Mouse (Mus musculus): Measurements from ENCODE around the gene 2210016L21Rik. TPM values are rescaled to one million over a fixed set of nuclear protein-coding genes. Genes with fewer than 3 reads are reported as not detected.

The 2210016L21Rik gene
- polyA plus RNA-seq, 2 experiments = 8.1 to 11.3 TPM

DNA sequence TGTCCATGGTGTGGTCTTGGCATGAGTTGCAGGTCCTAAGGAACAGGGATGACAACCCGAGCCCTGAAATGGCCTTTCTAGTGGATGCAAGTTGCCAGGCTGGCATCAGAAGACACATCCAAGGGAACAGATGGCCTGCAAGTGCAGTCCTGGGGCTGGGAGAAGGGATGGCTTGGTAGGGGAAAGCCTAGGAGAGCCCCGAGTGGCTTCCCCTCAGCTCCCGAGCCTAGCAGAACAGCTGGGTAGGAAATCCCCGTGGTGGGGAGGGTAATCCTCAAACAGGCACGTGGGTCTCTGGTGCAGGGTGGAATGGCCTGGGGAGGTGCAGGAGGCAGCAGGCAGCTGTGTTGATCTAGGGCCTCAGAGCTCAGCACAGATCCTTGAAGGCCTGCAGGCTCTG lies 7.4 kb downstream of the 2210016L21Rik start:
- no peak for TF ChIP-seq CTCF (IDR thresholded peaks at IDR 0.05; ENCODE audit: low read depth)
- no peak for TF ChIP-seq EP300 (IDR thresholded peaks at IDR 0.05; ENCODE audit: low read depth)
- Histone ChIP-seq H3K9ac (replicated peaks) (no peak overlapping the region), H3K36me3 (replicated peaks; ENCODE audit: control insufficient read depth, insufficient read depth, low read depth) (peaks cover 12% of the 10 kb centered on the region), H3K9me3 (ENCODE audit: control insufficient read depth, low read length) (no peaks in the 10 kb centered on the region), H3K4me2 (ENCODE audit: low read depth) (no peak overlapping the region), H3K4me3 (ENCODE audit: insufficient read depth in 1 of 2, low read depth in 2 of 2, low read length in 2 of 2) (no peak overlapping the region), H3K4me1 (replicated peaks; ENCODE audit: control insufficient read depth in 2 of 2, insufficient read depth in 2 of 2, low read length in 1 of 2) (no peaks in the 10 kb centered on the region), H3K27ac (no peak overlapping the region), H3K27me3 (ENCODE audit: control insufficient read depth, insufficient read depth, low read length) (no peaks in the 10 kb centered on the region)
- ATAC-seq (ENCODE audit: insufficient read depth) (no peak), DNase-seq (ENCODE audit: low read depth in 3 of 3, low spot score in 3 of 3) (no peak)
- 54% methylated on average over 5 of the region's 5 CpGs for WGBS (ENCODE audit: insufficient replicate concordance)

DNA sequence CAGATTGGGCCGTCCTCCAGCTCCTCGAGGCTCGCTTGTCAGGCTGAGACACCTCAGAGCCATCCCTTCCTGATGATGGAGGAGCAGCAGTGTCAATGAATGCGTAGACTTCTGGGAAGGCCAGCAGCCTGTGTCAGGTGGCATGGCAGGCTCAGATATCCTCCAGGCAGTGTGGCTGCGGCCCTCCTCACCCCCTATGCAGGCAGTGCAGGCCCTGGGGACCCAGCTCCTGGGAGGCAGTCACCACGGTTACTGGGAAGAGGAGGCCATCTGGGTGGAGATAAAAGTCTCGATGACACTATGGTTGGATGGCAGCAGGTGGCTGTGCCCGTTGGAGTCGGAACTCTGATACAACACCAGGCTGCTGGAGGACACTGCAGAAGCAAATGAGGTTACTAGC lies 7.9 kb downstream of the 2210016L21Rik start:
- no peak for TF ChIP-seq EP300 (IDR thresholded peaks at IDR 0.05; ENCODE audit: low read depth)
- TF ChIP-seq CTCF (IDR thresholded peaks at IDR 0.05; ENCODE audit: low read depth) = no peak
- Histone ChIP-seq H3K4me1 (replicated peaks; ENCODE audit: control insufficient read depth in 2 of 2, insufficient read depth in 2 of 2, low read length in 1 of 2) (no peaks in the 10 kb centered on the region), H3K9ac (replicated peaks) (no peak overlapping the region), H3K36me3 (replicated peaks; ENCODE audit: control insufficient read depth, insufficient read depth, low read depth) (peaks cover 12% of the 10 kb centered on the region), H3K9me3 (ENCODE audit: control insufficient read depth, low read length) (no peaks in the 10 kb centered on the region), H3K27me3 (ENCODE audit: control insufficient read depth, insufficient read depth, low read length) (no peaks in the 10 kb centered on the region), H3K4me3 (ENCODE audit: insufficient read depth in 1 of 2, low read depth in 2 of 2, low read length in 2 of 2) (no peak overlapping the region), H3K4me2 (ENCODE audit: low read depth) (no peak overlapping the region), H3K27ac (no peak overlapping the region)
- 57% methylated on average over 9 of the region's 9 CpGs for WGBS (ENCODE audit: insufficient replicate concordance)
- no peak for ATAC-seq (ENCODE audit: insufficient read depth)
- DNase-seq (ENCODE audit: low read depth in 3 of 3, low spot score in 3 of 3) = no peak

- Histone ChIP-seq H3K4me2 (ENCODE audit: low read depth) (no peak overlapping the region), H3K9ac (replicated peaks) (no peak overlapping the region), H3K27me3 (ENCODE audit: control insufficient read depth, insufficient read depth, low read length) (no peaks in the 10 kb centered on the region), H3K27ac (no peak overlapping the region), H3K4me1 (replicated peaks; ENCODE audit: control insufficient read depth in 2 of 2, insufficient read depth in 2 of 2, low read length in 1 of 2) (no peaks in the 10 kb centered on the region), H3K36me3 (replicated peaks; ENCODE audit: control insufficient read depth, insufficient read depth, low read depth) (peaks cover 12% of the 10 kb centered on the region), H3K9me3 (ENCODE audit: control insufficient read depth, low read length) (no peaks in the 10 kb centered on the region), H3K4me3 (ENCODE audit: insufficient read depth in 1 of 2, low read depth in 2 of 2, low read length in 2 of 2) (no peak overlapping the region)
- 63% methylated on average over 12 of the region's 12 CpGs for WGBS (ENCODE audit: insufficient replicate concordance)
- no peak for DNase-seq (ENCODE audit: low read depth in 3 of 3, low spot score in 3 of 3)
- TF ChIP-seq EP300 (IDR thresholded peaks at IDR 0.05; ENCODE audit: low read depth) (no peak), CTCF (IDR thresholded peaks at IDR 0.05; ENCODE audit: low read depth) (no peak)
- no peak for ATAC-seq (ENCODE audit: insufficient read depth)
Measured at GRCm38 (mm10) chr5:114950669-114951068, 8.7 kb downstream of the 2210016L21Rik start.

DNA sequence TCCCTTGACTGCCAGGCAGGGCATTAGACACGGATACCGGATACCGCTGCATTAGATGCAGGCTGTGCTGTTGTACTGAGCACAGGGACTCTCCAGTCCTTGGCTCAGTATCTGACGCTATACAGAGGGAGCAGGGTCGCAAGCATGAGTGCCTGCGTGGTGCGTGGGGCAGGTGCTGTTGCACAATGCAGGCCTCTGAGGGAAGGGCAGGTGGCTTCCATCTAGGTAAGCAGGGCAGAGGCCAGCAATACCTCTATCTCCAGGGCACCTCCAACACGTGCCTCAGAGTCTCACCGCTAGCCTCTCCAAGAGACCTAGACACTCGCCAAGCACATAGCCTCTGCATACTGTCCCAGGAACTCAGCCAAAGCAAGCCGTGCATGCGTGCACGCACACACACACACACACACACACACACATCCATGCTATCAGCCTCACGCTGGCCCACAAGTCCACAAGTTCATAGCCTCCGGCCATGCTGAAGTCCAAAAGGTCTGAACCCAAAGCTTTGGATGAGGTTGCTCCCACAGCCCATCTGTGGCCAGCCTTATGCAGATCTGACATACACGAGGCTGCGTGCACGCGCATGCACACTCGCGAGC lies 9.4 kb downstream of the 2210016L21Rik start:
- ATAC-seq (ENCODE audit: insufficient read depth) (0 out of 2 replicates have a peak, but pooled peaks have one; percentile 22), DNase-seq (ENCODE audit: low read depth in 3 of 3, low spot score in 3 of 3) (no peak)
- Histone ChIP-seq H3K4me1 (replicated peaks; ENCODE audit: control insufficient read depth in 2 of 2, insufficient read depth in 2 of 2, low read length in 1 of 2) (no peaks in the 10 kb centered on the region), H3K4me2 (ENCODE audit: low read depth) (no peak overlapping the region), H3K27ac (no peak overlapping the region), H3K9me3 (ENCODE audit: control insufficient read depth, low read length) (no peaks in the 10 kb centered on the region), H3K4me3 (ENCODE audit: insufficient read depth in 1 of 2, low read depth in 2 of 2, low read length in 2 of 2) (no peak overlapping the region), H3K27me3 (ENCODE audit: control insufficient read depth, insufficient read depth, low read length) (no peaks in the 10 kb centered on the region), H3K9ac (replicated peaks) (no peak overlapping the region), H3K36me3 (replicated peaks; ENCODE audit: control insufficient read depth, insufficient read depth, low read depth) (peaks cover 7% of the 10 kb centered on the region)
- 78% methylated on average over 21 of the region's 21 CpGs for WGBS (ENCODE audit: insufficient replicate concordance)
- no peak for TF ChIP-seq CTCF (IDR thresholded peaks at IDR 0.05; ENCODE audit: low read depth)
- TF ChIP-seq EP300 (IDR thresholded peaks at IDR 0.05; ENCODE audit: low read depth) = no peak

GRCm38 (mm10) chr5:114953326-114953725 lies 11.4 kb downstream of the 2210016L21Rik start:
- Histone ChIP-seq H3K27me3 (ENCODE audit: control insufficient read depth, insufficient read depth, low read length) (no peaks in the 10 kb centered on the region), H3K9ac (replicated peaks) (no peak overlapping the region), H3K4me1 (replicated peaks; ENCODE audit: control insufficient read depth in 2 of 2, insufficient read depth in 2 of 2, low read length in 1 of 2) (no peaks in the 10 kb centered on the region), H3K36me3 (replicated peaks; ENCODE audit: control insufficient read depth, insufficient read depth, low read depth) (no peaks in the 10 kb centered on the region), H3K27ac (no peak overlapping the region), H3K9me3 (ENCODE audit: control insufficient read depth, low read length) (no peaks in the 10 kb centered on the region), H3K4me3 (ENCODE audit: insufficient read depth in 1 of 2, low read depth in 2 of 2, low read length in 2 of 2) (no peak overlapping the region), H3K4me2 (ENCODE audit: low read depth) (no peak overlapping the region)
- ATAC-seq (ENCODE audit: insufficient read depth) (no peak), DNase-seq (ENCODE audit: low read depth in 3 of 3, low spot score in 3 of 3) (no peak)
- WGBS (ENCODE audit: insufficient replicate concordance) = 75% methylated on average over 14 of the region's 14 CpGs
- TF ChIP-seq CTCF (IDR thresholded peaks at IDR 0.05; ENCODE audit: low read depth) (no peak), EP300 (IDR thresholded peaks at IDR 0.05; ENCODE audit: low read depth) (no peak)
